In the genomic region with DNA sequence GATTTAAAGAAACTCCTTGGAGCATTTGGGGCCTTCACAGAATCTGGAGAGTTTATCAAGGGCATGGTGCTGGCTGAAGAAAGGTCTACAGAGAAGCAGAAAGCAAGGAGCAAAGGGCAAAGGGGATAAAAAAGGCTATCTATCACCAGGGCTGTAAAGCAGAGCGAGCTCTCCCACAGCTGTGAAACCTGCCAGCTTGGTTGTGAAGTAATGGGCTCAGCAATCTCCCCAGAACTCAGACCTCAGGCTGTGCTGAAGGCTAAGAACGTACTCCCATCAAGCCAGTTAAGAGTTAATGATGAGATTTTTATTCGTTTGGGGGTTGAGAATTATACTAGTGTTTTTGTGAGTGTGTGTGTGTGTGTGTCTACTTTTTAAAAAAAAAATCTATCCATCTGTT, we compare ENCODE assay signal across 28 mouse cellular contexts. TPM values are rescaled to one million over a fixed set of nuclear protein-coding genes. Genes with fewer than 3 reads are reported as not detected.
DNase-seq lines count a peak whose midpoint lies in the region; ATAC-seq and TF ChIP-seq lines count a peak whose summit lies in the region.
"Had no signal": no experiment of that assay in that cellular context is flagged by ENCODE, and none has a peak within 500 bp of the region (broad histone marks: within the 10 kb centered on the region; RNA-seq: fewer than 3 reads in every experiment).

No protein-coding gene starts in this region.

- no peaks in the 10 kb centered on the region for H3K27me3 ChIP-seq in heart, embryonic 12.5 days (replicated peaks)
- no peaks in the 10 kb centered on the region for H3K27me3 ChIP-seq in intestine, embryonic 15.5 days (replicated peaks)
- H3K27me3 ChIP-seq in intestine, postnatal 0 days (replicated peaks; ENCODE audit: control insufficient read depth, insufficient read depth, low read length), result no peaks in the 10 kb centered on the region
- H3K27me3 ChIP-seq in neural tube, embryonic 15.5 days (replicated peaks), result no peaks in the 10 kb centered on the region
- H3K27me3 ChIP-seq: CH12.LX; forebrain, embryonic 13.5 days; heart, embryonic 15.5 days; Patski had no signal

- H3K4me2 ChIP-seq in heart, embryonic 12.5 days, result no peak overlapping the region
- H3K4me2 ChIP-seq in intestine, embryonic 15.5 days (replicated peaks), result no peak overlapping the region
- H3K4me2 ChIP-seq in intestine, postnatal 0 days (replicated peaks; ENCODE audit: low read depth), result 0 out of 2 replicates have a peak overlapping the region, but pooled peaks have one; percentile 9
- no peak overlapping the region for H3K4me2 ChIP-seq in neural tube, embryonic 15.5 days
- H3K4me2 ChIP-seq: forebrain, embryonic 13.5 days; heart, embryonic 11.5 days; heart, embryonic 15.5 days; hindbrain, embryonic 13.5 days had no signal

- H3K36me3 ChIP-seq in heart, embryonic 12.5 days, result no peaks in the 10 kb centered on the region
- no peaks in the 10 kb centered on the region for H3K36me3 ChIP-seq in intestine, embryonic 15.5 days
- no peaks in the 10 kb centered on the region for H3K36me3 ChIP-seq in intestine, postnatal 0 days (ENCODE audit: control insufficient read depth, insufficient read depth)
- H3K36me3 ChIP-seq in neural tube, embryonic 15.5 days, result no peaks in the 10 kb centered on the region
- H3K36me3 ChIP-seq: forebrain, embryonic 10.5 days; G1E; heart, embryonic 15.5 days; hindbrain, embryonic 10.5 days; hindbrain, embryonic 13.5 days had no signal

- H3K4me1 ChIP-seq in heart, embryonic 12.5 days (replicated peaks), result no peaks in the 10 kb centered on the region
- 0 out of 2 replicates have a peak, but pooled peaks cover 5% of the 10 kb centered on the region for H3K4me1 ChIP-seq in intestine, embryonic 15.5 days (replicated peaks)
- 0 out of 2 replicates have a peak, but pooled peaks cover 2% of the 10 kb centered on the region for H3K4me1 ChIP-seq in intestine, postnatal 0 days (replicated peaks; ENCODE audit: control insufficient read depth, insufficient read depth, low read length)
- H3K4me1 ChIP-seq in neural tube, embryonic 15.5 days, result no peaks in the 10 kb centered on the region
- H3K4me1 ChIP-seq: heart, embryonic 15.5 days; hindbrain, embryonic 13.5 days had no signal

- no peak for TF ChIP-seq CTCF in intestine, postnatal 0 days (IDR thresholded peaks at IDR 0.05; ENCODE audit: low read depth)

- H3K27ac ChIP-seq in heart, embryonic 12.5 days (ENCODE audit: poor library complexity, severe bottlenecking), result no peak overlapping the region
- no peak overlapping the region for H3K27ac ChIP-seq in intestine, embryonic 15.5 days
- H3K27ac ChIP-seq in intestine, postnatal 0 days (ENCODE audit: low read depth, low read length), result peak overlapping the region; percentile 68
- H3K27ac ChIP-seq in neural tube, embryonic 15.5 days (replicated peaks), result no peak overlapping the region
- H3K27ac ChIP-seq: forebrain, embryonic 10.5 days; forebrain, embryonic 13.5 days; heart, embryonic 15.5 days; hindbrain, embryonic 10.5 days; hindbrain, embryonic 13.5 days had no signal

- 47% methylated on average over 3 of the region's 3 CpGs for WGBS in heart, embryonic 12.5 days
- 29% methylated on average over 3 of the region's 3 CpGs for WGBS in intestine, embryonic 15.5 days
- WGBS in intestine, postnatal 0 days, result 31% methylated on average over 3 of the region's 3 CpGs
- WGBS in neural tube, embryonic 15.5 days, result 42% methylated on average over 3 of the region's 3 CpGs

- peak; percentile 21 for DNase-seq in heart, adult 11 months
- no peak for DNase-seq in adrenal gland, postnatal 10 days
- DNase-seq: adrenal gland, postnatal 14 days; B cell, adult 2 months; cerebellum, adult 11 months; cerebellum, adult 2 months; cerebellum, adult 9-11 months; cerebellum, postnatal 25 days; embryo, embryonic 11 days; gastrocnemius, postnatal 10 days; gastrocnemius, postnatal 36 days; heart, postnatal 10 days; heart, postnatal 36 days had no signal

- no peaks in the 10 kb centered on the region; the same call in 1 of the 2 replicates for H3K9me3 ChIP-seq in heart, embryonic 12.5 days (replicated peaks)
- no peaks in the 10 kb centered on the region for H3K9me3 ChIP-seq in intestine, embryonic 15.5 days
- no peaks in the 10 kb centered on the region for H3K9me3 ChIP-seq in intestine, postnatal 0 days (ENCODE audit: control insufficient read depth)
- H3K9me3 ChIP-seq in neural tube, embryonic 15.5 days (replicated peaks), result no peaks in the 10 kb centered on the region
- H3K9me3 ChIP-seq: forebrain, embryonic 10.5 days; forebrain, embryonic 13.5 days; G1E; heart, embryonic 15.5 days; hindbrain, embryonic 10.5 days; hindbrain, embryonic 13.5 days had no signal

- no peak overlapping the region for H3K4me3 ChIP-seq in heart, embryonic 12.5 days
- H3K4me3 ChIP-seq in intestine, embryonic 15.5 days (replicated peaks), result no peak overlapping the region
- no peak overlapping the region for H3K4me3 ChIP-seq in intestine, postnatal 0 days (ENCODE audit: low read depth, low read length)
- H3K4me3 ChIP-seq in neural tube, embryonic 15.5 days (replicated peaks), result no peak overlapping the region
- H3K4me3 ChIP-seq: forebrain, embryonic 10.5 days; forebrain, embryonic 13.5 days; heart, embryonic 15.5 days; hindbrain, embryonic 10.5 days; hindbrain, embryonic 13.5 days had no signal

- no peak for ATAC-seq in heart, embryonic 12.5 days (ENCODE audit: insufficient number of reproducible peaks, low FRiP score)
- ATAC-seq in intestine, embryonic 15.5 days, result peak; percentile 79
- peak; percentile 78 for ATAC-seq in intestine, postnatal 0 days
- ATAC-seq in neural tube, embryonic 15.5 days (ENCODE audit: low FRiP score), result no peak
- ATAC-seq: forebrain, embryonic 16.5 days; hindbrain, embryonic 16.5 days; Patski had no signal

- no peak overlapping the region for H3K9ac ChIP-seq in heart, embryonic 12.5 days
- H3K9ac ChIP-seq in intestine, embryonic 15.5 days, result no peak overlapping the region
- H3K9ac ChIP-seq in intestine, postnatal 0 days (ENCODE audit: low read depth, low read length), result no peak overlapping the region
- no peak overlapping the region for H3K9ac ChIP-seq in neural tube, embryonic 15.5 days (replicated peaks)
- H3K9ac ChIP-seq: forebrain, embryonic 13.5 days; heart, embryonic 15.5 days; hindbrain, embryonic 13.5 days had no signal

RNA-seq across cellular contexts. Expression of a gene that starts 13.3 kb away (rescaled TPM):
- 22.4 and 23.8 TPM in 2 replicates for polyA plus RNA-seq in heart, embryonic 12.5 days (2016; fragmentation: Nextera tagmentation; extraction: Ambion mirVana)
- 46.4 and 50.1 TPM in 2 replicates for polyA plus RNA-seq in intestine, embryonic 15.5 days (2015; fragmentation: Nextera tagmentation; extraction: Ambion mirVana)
- 78.9 and 90.2 TPM in 2 replicates for polyA plus RNA-seq in intestine, postnatal 0 days (2015; fragmentation: Nextera tagmentation; extraction: Ambion mirVana)
- total RNA-seq in adrenal gland, postnatal 10 days (2021), result 10 to 100 TPM; 47.0 to 94.0 TPM
- 5.3 and 8.5 TPM in 2 replicates for polyA plus RNA-seq in neural tube, embryonic 15.5 days (2015; fragmentation: Nextera tagmentation; extraction: Ambion mirVana)

Comparison
In these comparisons a context has a peak if more than half of its experiments do, and no peak if none do; other contexts are left out.
1. ATAC-seq: peak in intestine, embryonic 15.5 days (single experiment) and intestine, postnatal 0 days (single experiment); none in heart, embryonic 12.5 days (single experiment) and neural tube, embryonic 15.5 days (single experiment).